Mouse (Mus musculus): ENCODE results near the gene Emilin3. TPM values are rescaled to one million over a fixed set of nuclear protein-coding genes. Genes with fewer than 3 reads are reported as not detected.
"Not testable (repeated sequence)": the region's sequence is repeated elsewhere in the genome, so short reads cannot be mapped to it uniquely, and the experiment has no call there.

Gene Emilin3
- polyA plus RNA-seq (2012; rRNA removed): 0.11 and 0.14 TPM in 2 replicates

GRCm38 (mm10) chr2:160912231-160912671 is at the start of gene Emilin3:
Emilin3 (minus strand) TSS chr2:160912328.
- H3K27ac ChIP-seq (ENCODE audit: control insufficient read depth, insufficient read depth, low read length): no peak within 1 kb of the TSS
- no peaks in the 10 kb centered on the region for H3K4me1 ChIP-seq (replicated peaks; ENCODE audit: control insufficient read depth, insufficient read depth, low read length)
- TF ChIP-seq POLR2A (IDR thresholded peaks at IDR 0.05; ENCODE audit: control insufficient read depth, extremely low read depth, insufficient read depth, low read length, poor library complexity) (no peak), CTCF (IDR thresholded peaks at IDR 0.05; ENCODE audit: borderline replicate concordance, control insufficient read depth, extremely low read depth, insufficient read depth, low read length, poor library complexity) (no peak)
- H3K36me3 ChIP-seq (ENCODE audit: control insufficient read depth, insufficient read depth, low read length): no peaks in the 10 kb centered on the region
- DNase-seq: no peak
- no peak within 1 kb of the TSS for H3K4me3 ChIP-seq (ENCODE audit: control insufficient read depth, insufficient read depth, low read length)
- 4% methylated on average over 46 of the region's 46 CpGs for WGBS
- peaks cover 11% of the 10 kb centered on the region for H3K27me3 ChIP-seq (ENCODE audit: control insufficient read depth, insufficient read depth, low read length)

DNA sequence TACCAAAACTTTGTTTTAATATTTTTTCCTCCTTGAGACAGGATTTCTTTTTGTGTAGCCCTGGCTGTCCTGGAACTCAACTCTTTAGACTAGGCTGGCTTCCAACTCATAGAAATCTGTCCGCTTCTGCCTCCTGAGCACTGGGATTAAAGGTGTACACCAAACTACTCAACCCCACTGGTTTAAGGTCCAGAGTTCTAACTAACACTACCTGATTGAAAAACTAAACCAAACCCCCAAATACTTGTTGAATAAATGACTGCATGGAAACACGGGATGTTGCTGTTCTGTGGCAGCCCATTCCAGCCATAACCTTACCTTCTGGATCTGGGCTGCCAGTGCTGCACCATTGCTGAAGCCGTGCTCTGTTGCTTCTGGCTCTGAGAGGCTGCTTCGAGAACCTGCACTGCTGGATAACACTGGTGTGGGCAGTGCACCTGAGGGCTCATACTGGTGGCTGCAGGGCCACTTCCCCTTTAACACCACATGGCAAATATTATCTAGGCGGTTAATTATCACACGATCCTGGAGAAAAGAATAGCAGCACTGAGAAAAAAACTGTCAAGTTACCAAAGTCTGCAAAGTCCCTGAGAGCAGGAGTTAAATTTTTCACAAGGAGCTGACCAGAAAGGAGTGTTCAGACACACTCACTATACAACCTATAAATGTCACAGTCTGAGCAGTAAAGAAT is 49.0 kb upstream of the Emilin3 start:
- Histone ChIP-seq H3K27me3 (ENCODE audit: control insufficient read depth, insufficient read depth, low read length) (no peaks in the 10 kb centered on the region), H3K4me1 (replicated peaks; ENCODE audit: control insufficient read depth, insufficient read depth, low read length) (no peaks in the 10 kb centered on the region), H3K27ac (ENCODE audit: control insufficient read depth, insufficient read depth, low read length) (no peak overlapping the region), H3K36me3 (ENCODE audit: control insufficient read depth, insufficient read depth, low read length) (peaks cover 43% of the 10 kb centered on the region), H3K4me3 (ENCODE audit: control insufficient read depth, insufficient read depth, low read length) (no peak overlapping the region)
- 80% methylated on average over 6 of the region's 6 CpGs for WGBS
- TF ChIP-seq POLR2A (IDR thresholded peaks at IDR 0.05; ENCODE audit: control insufficient read depth, extremely low read depth, insufficient read depth, low read length, poor library complexity) (no peak), CTCF (IDR thresholded peaks at IDR 0.05; ENCODE audit: borderline replicate concordance, control insufficient read depth, extremely low read depth, insufficient read depth, low read length, poor library complexity) (no peak)
- DNase-seq: no peak

DNA sequence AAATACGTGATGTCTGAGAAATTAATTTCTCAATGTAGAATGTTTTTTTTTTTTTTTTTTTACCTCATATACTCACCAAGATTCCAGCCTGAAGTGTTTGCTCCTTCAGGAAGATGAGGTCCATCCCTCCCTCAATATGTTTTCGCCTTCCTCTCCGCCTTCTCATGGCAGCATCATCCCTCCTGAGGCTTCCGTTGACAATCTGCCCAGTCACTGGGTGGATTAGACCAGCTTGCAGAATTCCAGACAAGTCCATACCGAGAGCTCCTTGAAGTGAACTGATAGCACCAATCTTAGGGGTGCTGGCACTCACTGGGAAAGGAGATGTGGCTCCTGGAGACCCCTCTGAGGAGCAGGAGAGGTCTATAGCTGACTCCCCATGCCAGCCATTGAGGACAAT is 47.8 kb upstream of the Emilin3 start:
- H3K27me3 ChIP-seq (ENCODE audit: control insufficient read depth, insufficient read depth, low read length): no peaks in the 10 kb centered on the region
- no peaks in the 10 kb centered on the region for H3K4me1 ChIP-seq (replicated peaks; ENCODE audit: control insufficient read depth, insufficient read depth, low read length)
- no peak overlapping the region for H3K4me3 ChIP-seq (ENCODE audit: control insufficient read depth, insufficient read depth, low read length)
- H3K36me3 ChIP-seq (ENCODE audit: control insufficient read depth, insufficient read depth, low read length): peaks cover 37% of the 10 kb centered on the region
- no peak overlapping the region for H3K27ac ChIP-seq (ENCODE audit: control insufficient read depth, insufficient read depth, low read length)
- 94% methylated on average over 5 of the region's 5 CpGs for WGBS
- TF ChIP-seq CTCF (IDR thresholded peaks at IDR 0.05; ENCODE audit: borderline replicate concordance, control insufficient read depth, extremely low read depth, insufficient read depth, low read length, poor library complexity) (no peak), POLR2A (IDR thresholded peaks at IDR 0.05; ENCODE audit: control insufficient read depth, extremely low read depth, insufficient read depth, low read length, poor library complexity) (no peak)
- no peak for DNase-seq

DNA sequence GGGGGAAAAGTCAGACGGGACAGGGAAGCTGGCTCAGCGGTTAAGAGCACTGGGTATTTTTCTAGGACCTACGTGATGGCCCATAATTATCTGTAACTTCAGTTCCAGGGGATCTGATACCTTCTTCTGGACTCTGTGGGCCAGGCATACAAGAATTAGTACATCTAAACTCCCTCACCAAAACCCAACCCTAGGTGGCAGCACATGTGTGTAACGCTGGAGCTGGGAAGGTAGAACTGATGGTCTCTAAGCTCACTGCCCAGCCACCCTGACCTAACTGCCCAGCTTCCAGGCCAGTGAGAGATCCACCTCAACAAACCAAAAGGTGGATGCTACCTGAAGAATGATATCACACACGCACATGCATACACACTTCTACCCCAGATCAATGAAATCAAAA is 46.6 kb upstream of the Emilin3 start:
- 96% methylated on average over 5 of the region's 5 CpGs for WGBS
- peaks cover 33% of the 10 kb centered on the region for H3K36me3 ChIP-seq (ENCODE audit: control insufficient read depth, insufficient read depth, low read length)
- DNase-seq: no peak

DNA sequence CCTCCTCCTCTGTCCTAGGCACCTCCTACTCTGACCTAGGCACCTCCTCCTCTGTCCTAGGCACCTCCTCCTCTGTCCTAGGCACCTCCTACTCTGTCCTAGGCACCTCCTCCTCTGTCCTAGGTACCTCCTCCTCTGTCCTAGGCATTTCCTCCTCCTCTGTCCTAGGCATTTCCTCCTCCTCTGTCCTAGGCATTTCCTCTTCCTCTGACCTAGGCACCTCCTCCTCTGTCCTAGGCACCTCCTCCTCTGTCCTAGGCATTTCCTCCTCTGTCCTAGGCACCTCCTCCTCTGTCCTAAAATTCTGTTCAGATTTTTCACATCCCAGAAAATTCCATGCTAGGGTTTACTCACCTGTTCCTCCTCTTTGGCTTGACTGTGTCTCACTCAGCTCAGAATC is 45.7 kb upstream of the Emilin3 start:
- H3K4me3 ChIP-seq (ENCODE audit: control insufficient read depth, insufficient read depth, low read length); DNase-seq; H3K4me1 ChIP-seq (replicated peaks; ENCODE audit: control insufficient read depth, insufficient read depth, low read length); H3K27me3 ChIP-seq (ENCODE audit: control insufficient read depth, insufficient read depth, low read length); H3K27ac ChIP-seq (ENCODE audit: control insufficient read depth, insufficient read depth, low read length): not testable (repeated sequence)
- peaks cover 33% of the 10 kb centered on the region for H3K36me3 ChIP-seq (ENCODE audit: control insufficient read depth, insufficient read depth, low read length)

More for the DNA sequence above, 46.6 kb upstream of the Emilin3 start:
- Histone ChIP-seq H3K4me3 (ENCODE audit: control insufficient read depth, insufficient read depth, low read length) (no peak overlapping the region), H3K4me1 (replicated peaks; ENCODE audit: control insufficient read depth, insufficient read depth, low read length) (no peaks in the 10 kb centered on the region), H3K27ac (ENCODE audit: control insufficient read depth, insufficient read depth, low read length) (no peak overlapping the region), H3K27me3 (ENCODE audit: control insufficient read depth, insufficient read depth, low read length) (no peaks in the 10 kb centered on the region)
- TF ChIP-seq POLR2A (IDR thresholded peaks at IDR 0.05; ENCODE audit: control insufficient read depth, extremely low read depth, insufficient read depth, low read length, poor library complexity) (no peak), CTCF (IDR thresholded peaks at IDR 0.05; ENCODE audit: borderline replicate concordance, control insufficient read depth, extremely low read depth, insufficient read depth, low read length, poor library complexity) (no peak)

DNA sequence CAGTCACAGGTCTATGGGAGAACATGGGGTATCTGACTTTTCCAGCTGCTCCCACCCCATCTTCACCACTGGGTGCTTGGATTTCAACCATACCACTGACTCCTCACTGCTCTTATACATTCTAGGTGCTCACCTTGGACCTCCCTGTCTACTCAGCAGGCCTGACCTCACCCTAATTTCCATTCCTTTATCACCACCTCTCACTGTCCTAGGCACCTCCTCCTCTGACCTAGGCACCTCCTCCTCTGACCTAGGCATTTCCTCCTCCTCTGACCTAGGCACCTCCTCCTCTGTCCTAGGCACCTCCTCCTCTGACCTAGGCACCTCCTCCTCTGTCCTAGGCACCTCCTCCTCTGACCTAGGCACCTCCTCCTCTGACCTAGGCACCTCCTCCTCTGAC is 45.2 kb upstream of the Emilin3 start:
- not testable (repeated sequence) for H3K27ac ChIP-seq (ENCODE audit: control insufficient read depth, insufficient read depth, low read length); H3K4me1 ChIP-seq (replicated peaks; ENCODE audit: control insufficient read depth, insufficient read depth, low read length); H3K4me3 ChIP-seq (ENCODE audit: control insufficient read depth, insufficient read depth, low read length); H3K27me3 ChIP-seq (ENCODE audit: control insufficient read depth, insufficient read depth, low read length); DNase-seq
- H3K36me3 ChIP-seq (ENCODE audit: control insufficient read depth, insufficient read depth, low read length): peaks cover 33% of the 10 kb centered on the region

- TF ChIP-seq POLR2A (IDR thresholded peaks at IDR 0.05; ENCODE audit: control insufficient read depth, extremely low read depth, insufficient read depth, low read length, poor library complexity) (no peak), CTCF (IDR thresholded peaks at IDR 0.05; ENCODE audit: borderline replicate concordance, control insufficient read depth, extremely low read depth, insufficient read depth, low read length, poor library complexity) (no peak)
- Histone ChIP-seq H3K36me3 (ENCODE audit: control insufficient read depth, insufficient read depth, low read length) (peaks cover 17% of the 10 kb centered on the region), H3K27ac (ENCODE audit: control insufficient read depth, insufficient read depth, low read length) (no peak overlapping the region), H3K4me3 (ENCODE audit: control insufficient read depth, insufficient read depth, low read length) (no peak overlapping the region), H3K4me1 (replicated peaks; ENCODE audit: control insufficient read depth, insufficient read depth, low read length) (no peaks in the 10 kb centered on the region), H3K27me3 (ENCODE audit: control insufficient read depth, insufficient read depth, low read length) (no peaks in the 10 kb centered on the region)
- peak; percentile 6 for DNase-seq
- WGBS: 91% methylated on average over 7 of the region's 7 CpGs
Observed at GRCm38 (mm10) chr2:160955331-160955730, 43.2 kb upstream of the Emilin3 start.

All from thymus, adult 2 months (tissue).